Mouse (Mus musculus) embryonic facial prominence, embryonic 10.5 days (tissue): ENCODE results near the gene Smdt1. TPM values are rescaled to one million over a fixed set of nuclear protein-coding genes. Genes with fewer than 3 reads are reported as not detected.

Experiments
- DNase-seq: peaks from one replicate; pipeline ENCODE4 v3.0.0-alpha.2; 2017; ENCODE audit warnings: low spot score
- H3K27ac ChIP-seq: fragments of 300-500 bp; sonication (generic); replicated peaks from 2 replicates; pipeline ENCODE4 v1.5.1; 2016; ENCODE audit warnings: mild to moderate bottlenecking
- H3K27me3 ChIP-seq: fragments of 300-500 bp; sonication (generic); replicated peaks from 2 replicates; pipeline ENCODE4 v1.6.1; 2016; ENCODE audit warnings: low read depth, mild to moderate bottlenecking; ENCODE audit not compliant: poor library complexity, severe bottlenecking
- H3K36me3 ChIP-seq: fragments of 300-500 bp; sonication (generic); replicated peaks from 2 replicates; pipeline ENCODE4 v1.6.1; 2016; ENCODE audit warnings: mild to moderate bottlenecking, moderate library complexity
- H3K4me1 ChIP-seq: fragments of 300-500 bp; sonication (generic); 2 replicates; pipeline ENCODE4 v1.6.1; 2016
- H3K4me3 ChIP-seq: fragments of 300-500 bp; sonication (generic); 2 replicates; pipeline ENCODE4 v1.5.1; 2016; ENCODE audit warnings: mild to moderate bottlenecking, moderate library complexity
- H3K9me3 ChIP-seq: fragments of 300-500 bp; sonication (generic); 2 replicates; pipeline ENCODE4 v1.6.1; 2016; ENCODE audit warnings: mild to moderate bottlenecking
- WGBS: fragments of 180-500 bp; shearing (Covaris S2); methylation state at CpG from one replicate; pipeline ENCODE4 v1.1.7; 2016; 5-methylcytosine and 5-hydroxymethylcytosine counted together
- polyA plus RNA-seq: library from polyadenylated mRNA; unstranded; fragments of >200 nt; fragmentation: Nextera tagmentation; extraction: Ambion mirVana; gene quantifications from 2 replicates; pipeline ENCODE4 v1.2.1, GENCODE M21; 2016

Gene Smdt1
- polyA plus RNA-seq, 1 experiment from 2014 or later, result 212 TPM

DNA sequence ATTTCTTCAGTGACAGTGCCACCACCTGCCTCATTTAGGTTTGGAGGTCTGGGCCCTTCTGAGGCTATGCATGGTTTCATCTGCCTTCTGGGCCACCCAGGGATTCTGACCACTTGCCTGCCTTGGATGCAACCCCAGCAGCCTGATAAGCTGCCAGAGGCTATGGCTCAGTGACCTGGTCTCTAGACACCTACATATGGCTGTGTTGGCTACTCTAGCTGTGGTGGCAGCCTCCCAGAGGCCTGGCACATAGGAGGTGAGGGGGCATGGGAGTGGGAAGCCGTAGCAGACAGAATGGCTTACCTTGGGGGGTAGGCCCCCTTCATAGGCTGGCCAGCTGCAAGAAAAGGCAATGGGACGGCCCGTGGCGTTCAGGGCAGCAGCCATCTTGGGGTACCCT lies 3.6 kb upstream of the Smdt1 start:
- no peak overlapping the region for H3K4me3 ChIP-seq
- 96% methylated on average over 4 of the region's 4 CpGs for WGBS
- DNase-seq, result no peak
- H3K4me1 ChIP-seq, result peaks cover 42% of the 10 kb centered on the region
- H3K9me3 ChIP-seq, result no peaks in the 10 kb centered on the region
- peaks cover 9% of the 10 kb centered on the region for H3K27me3 ChIP-seq
- H3K27ac ChIP-seq, result no peak overlapping the region
- peaks cover 61% of the 10 kb centered on the region for H3K36me3 ChIP-seq

DNA sequence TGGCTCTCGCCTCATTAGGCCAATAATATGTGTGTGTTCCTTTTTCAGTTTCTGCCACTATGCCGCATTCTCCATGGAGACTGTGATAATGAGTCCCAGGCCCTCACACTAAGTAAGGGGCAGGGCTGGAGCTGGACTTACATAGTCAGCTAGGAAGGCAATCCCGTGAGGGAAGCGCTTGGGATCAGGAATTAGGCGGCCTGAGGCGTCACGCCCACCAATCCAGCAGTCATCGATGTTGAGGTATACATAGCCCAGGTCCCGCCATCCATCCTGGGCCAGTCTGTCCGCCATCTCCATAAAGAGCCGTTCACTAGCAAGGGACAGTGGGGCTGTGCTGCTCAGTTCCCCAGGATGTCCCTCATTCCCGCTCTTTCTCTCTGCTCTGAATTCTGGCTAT lies 2.1 kb upstream of the Smdt1 start:
- Histone ChIP-seq H3K4me1 (peaks cover 53% of the 10 kb centered on the region), H3K27ac (no peak overlapping the region), H3K9me3 (no peaks in the 10 kb centered on the region), H3K4me3 (0 out of 2 replicates have a peak overlapping the region, but pooled peaks have one; percentile 2), H3K27me3 (peaks cover 24% of the 10 kb centered on the region), H3K36me3 (peaks cover 47% of the 10 kb centered on the region)
- DNase-seq, result no peak
- WGBS, result 77% methylated on average over 12 of the region's 12 CpGs

DNA sequence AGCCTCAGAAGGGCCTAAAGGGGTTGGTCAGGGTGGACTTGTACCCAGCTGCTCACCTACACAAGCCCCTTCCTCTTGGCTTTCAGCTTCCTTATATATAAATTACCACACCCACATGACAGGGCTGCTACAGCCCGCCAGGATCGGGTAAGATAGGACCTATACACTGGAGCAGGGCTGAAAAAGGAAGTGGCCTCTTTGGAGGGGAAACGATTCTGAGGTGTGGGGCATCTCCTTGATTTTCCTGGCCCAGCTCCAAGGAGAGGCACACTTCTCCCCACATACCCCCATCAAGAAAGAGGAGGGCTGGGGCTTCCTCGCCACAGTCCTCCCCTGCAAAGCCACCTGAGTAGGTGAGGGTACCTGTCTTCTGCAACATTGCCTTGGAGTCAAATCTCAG lies 884 bp upstream of the Smdt1 start:
- H3K4me3 ChIP-seq, result peak overlapping the region; percentile 67
- H3K27me3 ChIP-seq, result peaks cover 31% of the 10 kb centered on the region
- no peak for DNase-seq
- H3K36me3 ChIP-seq, result peaks cover 37% of the 10 kb centered on the region
- no peaks in the 10 kb centered on the region for H3K9me3 ChIP-seq
- peaks cover 59% of the 10 kb centered on the region for H3K4me1 ChIP-seq
- peak overlapping the region; percentile 85 for H3K27ac ChIP-seq
- 52% methylated on average over 4 of the region's 4 CpGs for WGBS

DNA sequence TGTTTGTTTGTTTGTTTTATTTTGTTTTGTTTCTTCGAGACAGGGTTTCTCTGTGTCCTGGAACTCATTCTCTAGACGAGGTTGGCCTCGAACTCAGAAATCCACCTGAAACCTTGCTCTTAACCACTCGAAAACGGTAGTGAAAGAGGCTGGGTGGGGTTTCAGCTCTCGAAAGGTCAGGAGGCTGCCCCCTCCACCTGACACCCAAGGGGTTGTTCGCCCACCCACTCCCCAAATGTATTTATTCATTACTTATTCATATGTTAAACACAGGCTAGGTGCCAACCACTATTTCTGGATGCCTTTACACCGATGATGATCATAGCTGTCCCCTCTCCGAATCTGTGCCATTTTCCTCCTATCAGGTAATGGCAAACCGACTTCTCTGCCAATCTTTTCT lies 391 bp downstream of the Smdt1 start:
- Histone ChIP-seq H3K27ac (peak overlapping the region; percentile 85), H3K4me3 (peak overlapping the region; percentile 67), H3K27me3 (peaks cover 31% of the 10 kb centered on the region), H3K9me3 (no peaks in the 10 kb centered on the region), H3K36me3 (peaks cover 29% of the 10 kb centered on the region), H3K4me1 (peaks cover 59% of the 10 kb centered on the region)
- 60% methylated on average over 10 of the region's 10 CpGs for WGBS
- DNase-seq, result no peak

DNA sequence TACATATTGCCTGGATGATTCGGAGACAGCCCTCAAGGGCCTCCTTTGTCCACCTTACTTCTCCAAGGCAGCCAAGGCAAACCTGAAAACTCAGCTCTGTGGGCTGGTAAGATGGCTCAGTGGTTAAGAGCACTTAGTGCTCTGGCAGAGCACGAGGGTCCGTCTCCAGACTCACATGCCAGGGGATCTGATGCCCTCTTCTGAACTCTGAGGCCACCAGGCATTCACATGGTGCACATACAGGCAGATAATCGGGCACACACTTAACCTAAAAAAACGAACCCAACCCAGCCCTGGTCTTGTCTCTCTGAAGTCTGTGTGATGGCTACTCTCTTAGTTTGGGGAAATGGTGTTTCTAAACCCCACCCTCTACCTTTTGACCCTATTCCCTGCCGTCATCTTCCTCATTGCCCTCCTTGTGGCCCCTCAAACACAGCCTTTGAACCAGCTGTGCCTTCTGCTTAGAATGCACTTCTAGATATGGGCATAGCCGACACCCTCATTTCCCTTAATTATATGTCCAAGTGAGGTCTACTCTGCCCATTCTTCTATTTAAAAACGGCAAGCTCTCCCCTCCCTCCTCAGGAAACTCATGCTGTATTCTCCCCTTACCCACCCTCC lies 985 bp downstream of the Smdt1 start:
- DNase-seq, result no peak

DNA sequence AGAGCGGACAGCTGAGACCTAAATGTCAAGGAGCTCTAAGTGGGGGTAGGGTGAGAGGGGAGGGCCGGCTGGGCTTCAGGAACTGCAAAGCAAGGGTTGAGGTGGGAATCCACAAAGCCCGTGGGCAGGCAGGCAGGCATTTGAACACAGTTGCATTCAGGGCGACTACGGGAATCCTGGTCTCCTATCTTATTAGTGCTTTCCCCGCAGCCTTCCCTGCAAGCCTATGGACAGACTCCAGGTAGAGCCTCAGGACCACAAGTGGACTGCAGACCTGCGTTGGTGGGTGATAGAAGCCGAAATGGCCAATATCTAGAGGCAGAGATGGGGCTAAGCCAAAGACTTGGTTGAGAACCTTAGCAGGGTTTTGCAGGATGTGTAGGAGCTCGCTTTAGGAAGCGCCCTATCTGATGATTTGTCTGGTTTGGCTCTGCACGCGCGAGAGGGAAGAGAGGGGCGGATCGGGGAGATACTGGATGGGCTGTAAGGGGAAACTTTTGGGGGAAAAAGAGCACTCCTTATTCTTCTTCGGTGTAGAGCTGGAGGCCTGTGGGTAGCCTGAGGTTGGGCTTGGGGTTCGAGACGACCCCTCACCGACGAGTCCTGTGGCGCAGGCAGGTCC lies 1.8 kb downstream of the Smdt1 start:
- 33% methylated on average over 21 of the region's 21 CpGs for WGBS
- peak; percentile 32 for DNase-seq
- H3K4me1 ChIP-seq, result peaks cover 59% of the 10 kb centered on the region
- H3K36me3 ChIP-seq, result peaks cover 15% of the 10 kb centered on the region
- H3K27ac ChIP-seq, result peak overlapping the region; percentile 87
- peaks cover 31% of the 10 kb centered on the region for H3K27me3 ChIP-seq
- no peaks in the 10 kb centered on the region for H3K9me3 ChIP-seq
- peak overlapping the region; percentile 59 for H3K4me3 ChIP-seq

More for the DNA sequence above, 985 bp downstream of the Smdt1 start:
- Histone ChIP-seq H3K27me3 (peaks cover 31% of the 10 kb centered on the region), H3K4me3 (peak overlapping the region; percentile 67; the same call in 1 of the 2 replicates), H3K4me1 (peaks cover 59% of the 10 kb centered on the region), H3K36me3 (peaks cover 23% of the 10 kb centered on the region), H3K27ac (peak overlapping the region; percentile 87; the same call in 1 of the 2 replicates), H3K9me3 (no peaks in the 10 kb centered on the region)
- WGBS, result 73% methylated on average over 8 of the region's 8 CpGs

DNA sequence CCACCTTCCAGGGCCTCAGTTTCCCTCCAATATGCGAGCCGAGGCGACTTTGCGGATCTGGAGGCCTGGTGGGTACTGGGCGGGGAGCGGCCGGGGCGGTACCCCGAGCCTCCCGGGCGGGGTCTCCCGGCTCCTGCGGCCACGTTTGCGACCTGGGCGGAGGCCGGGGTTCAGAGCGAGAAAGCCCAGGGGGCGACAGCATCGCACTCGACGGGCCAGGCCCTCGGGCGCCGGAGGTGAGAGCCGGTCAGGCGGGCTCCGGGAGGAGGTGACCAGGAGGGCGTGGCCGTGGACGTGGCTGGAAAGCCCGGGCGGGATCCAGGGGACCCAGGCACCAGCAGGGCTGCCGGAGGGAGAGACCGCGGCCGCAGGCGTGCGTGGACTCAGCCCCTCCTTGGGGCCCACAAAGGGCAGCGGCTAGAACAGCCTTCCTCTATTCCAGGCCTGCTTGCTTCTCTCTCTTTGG lies 2.3 kb downstream of the Smdt1 start:
- Histone ChIP-seq H3K9me3 (no peaks in the 10 kb centered on the region), H3K36me3 (peaks cover 10% of the 10 kb centered on the region), H3K4me1 (peaks cover 58% of the 10 kb centered on the region), H3K27me3 (peaks cover 31% of the 10 kb centered on the region), H3K27ac (peak overlapping the region; percentile 87), H3K4me3 (peak overlapping the region; percentile 59)
- 1% methylated on average over 40 of the region's 40 CpGs for WGBS
- DNase-seq, result peak; percentile 70

DNA sequence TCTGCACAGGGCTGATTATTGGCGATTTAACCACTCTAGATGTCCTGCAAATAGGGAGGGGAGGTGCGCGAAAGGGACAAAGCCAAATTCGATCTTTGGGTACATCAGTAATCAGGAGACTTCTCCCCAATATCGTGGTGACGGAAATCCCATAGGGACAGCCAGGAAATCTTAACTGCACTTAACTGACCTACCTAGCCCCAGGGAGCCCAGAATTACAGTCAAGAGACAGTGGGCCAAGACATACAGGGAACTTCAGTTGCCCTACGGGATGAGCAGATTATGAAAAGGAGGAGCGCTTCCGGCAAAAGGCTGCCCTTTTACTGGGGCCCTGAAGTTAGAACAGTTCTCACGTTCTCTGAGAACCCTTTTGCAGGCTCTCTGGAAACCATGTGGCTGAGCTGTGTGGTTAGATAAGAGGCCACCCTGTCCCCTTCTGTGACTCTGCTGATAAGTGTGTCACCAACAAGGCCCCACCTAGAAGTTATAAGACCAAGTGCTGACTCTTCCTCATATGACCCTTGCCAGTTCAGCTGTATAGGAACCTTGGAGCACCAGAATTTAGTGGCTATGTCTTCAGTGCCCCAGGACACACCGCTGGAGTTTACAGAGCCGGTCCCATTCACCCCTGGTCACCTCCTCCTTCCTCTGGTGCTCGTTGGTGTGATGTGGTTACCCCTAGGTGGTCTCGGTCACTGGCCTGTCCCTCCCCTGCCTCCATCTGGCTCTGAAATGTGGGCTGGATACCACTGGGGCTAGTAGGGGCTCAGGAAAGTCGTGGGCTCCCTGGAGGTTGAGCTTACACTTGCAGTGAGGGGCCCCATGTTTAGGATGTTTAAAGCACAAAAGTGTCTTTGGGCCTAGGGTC lies 3.1 kb downstream of the Smdt1 start:
- Histone ChIP-seq H3K36me3 (peaks cover 1% of the 10 kb centered on the region; the same call in 1 of the 2 replicates), H3K27ac (peak overlapping the region; percentile 87), H3K27me3 (peaks cover 31% of the 10 kb centered on the region), H3K4me3 (peak overlapping the region; percentile 59), H3K4me1 (peaks cover 55% of the 10 kb centered on the region), H3K9me3 (no peaks in the 10 kb centered on the region)
- WGBS, result 66% methylated on average over 15 of the region's 15 CpGs
- no peak for DNase-seq

DNA sequence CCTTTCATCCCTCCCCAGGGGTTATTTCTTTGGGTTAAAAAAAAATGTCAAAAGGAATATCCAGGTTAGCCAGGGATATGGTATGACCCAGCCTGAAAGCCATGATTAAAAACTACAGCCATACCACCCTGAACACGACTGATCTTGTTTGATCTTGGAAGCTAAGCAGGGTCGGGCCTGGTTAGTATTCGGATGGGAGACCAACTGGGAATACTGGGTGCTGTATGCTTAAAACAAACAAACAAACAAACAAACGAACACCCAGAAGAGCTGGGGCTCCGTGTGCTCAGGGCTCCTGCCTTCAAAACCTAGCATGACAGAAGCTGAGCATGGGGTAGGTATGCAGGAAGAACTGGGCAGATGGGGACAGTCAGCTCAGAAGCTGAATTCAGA lies 3.8 kb downstream of the Smdt1 start:
- WGBS, result 74% methylated on average over 5 of the region's 5 CpGs
- H3K36me3 ChIP-seq, result 0 out of 2 replicates have a peak, but pooled peaks cover 3% of the 10 kb centered on the region
- no peak overlapping the region for H3K27ac ChIP-seq
- H3K27me3 ChIP-seq, result peaks cover 31% of the 10 kb centered on the region
- H3K9me3 ChIP-seq, result no peaks in the 10 kb centered on the region
- DNase-seq, result no peak
- H3K4me3 ChIP-seq, result no peak overlapping the region; the same call in 1 of the 2 replicates
- peaks cover 55% of the 10 kb centered on the region for H3K4me1 ChIP-seq

DNA sequence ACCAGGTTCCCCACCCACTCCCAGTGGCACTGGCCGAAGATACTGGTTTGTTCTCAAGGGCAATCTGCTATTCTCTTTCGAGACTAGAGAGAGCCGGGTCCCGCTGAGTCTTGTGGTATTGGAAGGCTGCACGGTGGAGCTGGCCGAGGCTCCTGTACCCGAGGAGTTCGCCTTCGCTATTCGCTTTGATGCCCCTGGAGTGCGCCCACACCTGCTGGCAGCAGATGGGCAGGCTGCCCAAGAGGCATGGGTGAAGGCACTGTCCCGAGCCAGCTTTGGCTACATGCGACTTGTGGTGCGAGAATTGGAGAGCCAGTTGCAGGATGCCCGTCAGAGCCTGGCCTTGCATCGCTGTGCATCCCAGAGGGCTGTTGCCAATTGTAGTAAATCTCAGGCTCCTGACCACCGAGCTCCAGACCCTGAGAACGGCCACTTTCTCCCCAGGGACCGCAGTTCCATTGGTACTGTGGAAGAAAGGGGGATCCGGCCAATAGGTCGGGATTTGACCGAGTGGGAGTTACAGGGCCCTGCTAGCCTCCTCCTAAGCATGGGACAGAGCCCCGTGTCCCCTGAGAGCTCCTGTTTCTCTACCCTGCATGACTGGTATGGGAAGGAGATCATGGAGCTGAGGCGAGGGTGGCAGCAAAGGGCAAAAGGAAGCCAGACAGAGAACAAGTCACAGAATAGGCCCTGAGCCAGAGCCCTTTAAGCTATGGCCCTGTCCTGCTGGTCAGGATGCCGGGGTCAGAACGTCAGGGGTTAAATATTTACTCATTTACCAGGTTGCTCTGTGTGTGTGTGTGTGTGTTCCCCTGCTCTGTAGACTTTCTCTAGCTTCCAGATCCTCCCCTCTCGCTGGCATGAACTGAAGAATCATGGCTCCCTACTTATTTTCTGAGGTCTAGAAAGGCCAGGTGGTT lies 4.9 kb downstream of the Smdt1 start:
- no peak overlapping the region for H3K4me3 ChIP-seq
- WGBS, result 93% methylated on average over 27 of the region's 27 CpGs
- peaks cover 13% of the 10 kb centered on the region for H3K36me3 ChIP-seq
- no peak for DNase-seq
- H3K9me3 ChIP-seq, result no peaks in the 10 kb centered on the region
- H3K27me3 ChIP-seq, result peaks cover 31% of the 10 kb centered on the region
- peak overlapping the region; percentile 41 for H3K27ac ChIP-seq
- peaks cover 45% of the 10 kb centered on the region for H3K4me1 ChIP-seq

DNA sequence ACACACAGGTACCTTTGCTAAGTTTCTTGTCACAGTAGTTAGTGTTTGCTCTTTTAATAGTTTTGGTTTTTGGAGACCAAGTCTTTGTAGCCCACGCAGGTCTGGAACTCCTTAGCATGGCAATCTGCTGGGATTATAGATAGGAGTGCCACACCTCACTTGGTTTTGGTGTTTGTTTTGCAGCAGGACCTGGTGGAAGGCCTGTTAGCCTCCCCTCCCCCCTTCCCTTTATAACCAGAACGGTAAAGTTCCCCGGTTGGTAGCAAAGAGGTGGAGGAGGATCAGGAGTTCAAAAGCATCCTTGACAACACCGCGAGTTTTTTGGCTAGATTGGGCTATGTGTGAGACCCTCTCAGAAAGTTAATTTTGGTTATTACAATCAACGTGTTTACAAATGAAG lies 6.2 kb downstream of the Smdt1 start:
- no peak for DNase-seq
- Histone ChIP-seq H3K9me3 (no peaks in the 10 kb centered on the region), H3K4me3 (no peak overlapping the region), H3K4me1 (peaks cover 33% of the 10 kb centered on the region), H3K27ac (no peak overlapping the region; the same call in 1 of the 2 replicates), H3K27me3 (peaks cover 24% of the 10 kb centered on the region), H3K36me3 (peaks cover 27% of the 10 kb centered on the region)
- WGBS, result 89% methylated on average over 6 of the region's 6 CpGs
